ENCODE assay signal across 8 mouse cellular contexts in genomic region chr8:90302252-90302651, GRCm38 (mm10). TPM values are rescaled to one million over a fixed set of nuclear protein-coding genes. Genes with fewer than 3 reads are reported as not detected.
DNase-seq lines count a peak whose midpoint lies in the region; ATAC-seq and TF ChIP-seq lines count a peak whose summit lies in the region.
"Had no signal": no experiment of that assay in that cellular context is flagged by ENCODE, and none has a peak within 500 bp of the region (broad histone marks: within the 10 kb centered on the region; RNA-seq: fewer than 3 reads in every experiment).

No protein-coding gene starts in this region.

- H3K4me2 ChIP-seq in lung, embryonic 15.5 days = peak overlapping the region; percentile 23
- H3K4me2 ChIP-seq in forebrain, embryonic 15.5 days (replicated peaks) = peak overlapping the region; percentile 27
- H3K4me2 ChIP-seq in intestine, postnatal 0 days (replicated peaks; ENCODE audit: low read depth) = peak overlapping the region; percentile 6; the same call in 1 of the 2 replicates
- peak overlapping the region; percentile 2; the same call in 1 of the 2 replicates for H3K4me2 ChIP-seq in midbrain, embryonic 16.5 days (ENCODE audit: low read length)
- H3K4me2 ChIP-seq: liver, embryonic 13.5 days had no signal

- H3K4me3 ChIP-seq in lung, embryonic 15.5 days = no peak overlapping the region
- no peak overlapping the region for H3K4me3 ChIP-seq in forebrain, embryonic 15.5 days
- H3K4me3 ChIP-seq in intestine, postnatal 0 days (ENCODE audit: low read depth, low read length) = no peak overlapping the region
- no peak overlapping the region for H3K4me3 ChIP-seq in midbrain, embryonic 16.5 days (ENCODE audit: low read depth, low read length)
- H3K4me3 ChIP-seq: liver, embryonic 13.5 days had no signal

- TF ChIP-seq CTCF in intestine, postnatal 0 days (IDR thresholded peaks at IDR 0.05; ENCODE audit: low read depth) = no peak

- H3K27me3 ChIP-seq in lung, embryonic 15.5 days = no peaks in the 10 kb centered on the region
- H3K27me3 ChIP-seq in forebrain, embryonic 15.5 days = no peaks in the 10 kb centered on the region
- no peaks in the 10 kb centered on the region for H3K27me3 ChIP-seq in intestine, postnatal 0 days (replicated peaks; ENCODE audit: control insufficient read depth, insufficient read depth, low read length)
- no peaks in the 10 kb centered on the region for H3K27me3 ChIP-seq in midbrain, embryonic 16.5 days (ENCODE audit: control insufficient read depth, insufficient read depth, low read depth, low read length)
- H3K27me3 ChIP-seq: liver, embryonic 13.5 days had no signal

- WGBS in lung, embryonic 15.5 days = 25% methylated on average over 5 of the region's 5 CpGs
- WGBS in forebrain, embryonic 15.5 days = 4% methylated on average over 5 of the region's 5 CpGs
- 38% methylated on average over 5 of the region's 5 CpGs for WGBS in intestine, postnatal 0 days
- WGBS in midbrain, embryonic 16.5 days = 27% methylated on average over 5 of the region's 5 CpGs

- intact Hi-C loops in gastrocnemius, postnatal 14 days (cut with DNase I; ENCODE audit: low total_unique reads) = no loop called here

- peak; percentile 96 for ATAC-seq in lung, embryonic 15.5 days (ENCODE audit: borderline replicate concordance, extremely low read depth, low FRiP score, low TSS enrichment)
- peak; percentile 93 for ATAC-seq in forebrain, embryonic 15.5 days (replicated peaks)
- no peak for ATAC-seq in intestine, postnatal 0 days
- ATAC-seq in midbrain, embryonic 16.5 days = peak; percentile 85

- H3K36me3 ChIP-seq in lung, embryonic 15.5 days = no peaks in the 10 kb centered on the region
- no peaks in the 10 kb centered on the region for H3K36me3 ChIP-seq in forebrain, embryonic 15.5 days
- no peaks in the 10 kb centered on the region for H3K36me3 ChIP-seq in intestine, postnatal 0 days (ENCODE audit: control insufficient read depth, insufficient read depth)
- 0 out of 2 replicates have a peak, but pooled peaks cover 4% of the 10 kb centered on the region for H3K36me3 ChIP-seq in midbrain, embryonic 16.5 days (ENCODE audit: control insufficient read depth, insufficient read depth, low read length)
- H3K36me3 ChIP-seq: liver, embryonic 13.5 days had no signal

- peaks cover 4% of the 10 kb centered on the region; the same call in 1 of the 2 replicates for H3K9me3 ChIP-seq in lung, embryonic 15.5 days
- no peaks in the 10 kb centered on the region for H3K9me3 ChIP-seq in forebrain, embryonic 15.5 days
- H3K9me3 ChIP-seq in intestine, postnatal 0 days (ENCODE audit: control insufficient read depth) = peaks cover 4% of the 10 kb centered on the region; the same call in 1 of the 2 replicates
- 0 out of 2 replicates have a peak, but pooled peaks cover 4% of the 10 kb centered on the region for H3K9me3 ChIP-seq in midbrain, embryonic 16.5 days (replicated peaks; ENCODE audit: control insufficient read depth, low read length, poor library complexity, severe bottlenecking)

- peaks cover 17% of the 10 kb centered on the region for H3K4me1 ChIP-seq in lung, embryonic 15.5 days
- peaks cover 51% of the 10 kb centered on the region for H3K4me1 ChIP-seq in forebrain, embryonic 15.5 days
- 0 out of 2 replicates have a peak, but pooled peaks cover 2% of the 10 kb centered on the region for H3K4me1 ChIP-seq in intestine, postnatal 0 days (replicated peaks; ENCODE audit: control insufficient read depth, insufficient read depth, low read length)
- peaks cover 50% of the 10 kb centered on the region for H3K4me1 ChIP-seq in midbrain, embryonic 16.5 days (ENCODE audit: control insufficient read depth, insufficient read depth, low read length)
- H3K4me1 ChIP-seq: liver, embryonic 13.5 days had no signal

- peak overlapping the region; percentile 69 for H3K27ac ChIP-seq in lung, embryonic 15.5 days
- H3K27ac ChIP-seq in forebrain, embryonic 15.5 days (replicated peaks) = peak overlapping the region; percentile 81
- no peak overlapping the region for H3K27ac ChIP-seq in intestine, postnatal 0 days (ENCODE audit: low read depth, low read length)
- peak overlapping the region; percentile 78 for H3K27ac ChIP-seq in midbrain, embryonic 16.5 days (ENCODE audit: low read length)
- H3K27ac ChIP-seq: liver, embryonic 13.5 days had no signal

- no peak overlapping the region for H3K9ac ChIP-seq in lung, embryonic 15.5 days
- no peak overlapping the region for H3K9ac ChIP-seq in forebrain, embryonic 15.5 days (replicated peaks)
- no peak overlapping the region for H3K9ac ChIP-seq in intestine, postnatal 0 days (ENCODE audit: low read depth, low read length)
- H3K9ac ChIP-seq in midbrain, embryonic 16.5 days (ENCODE audit: low read depth, low read length) = no peak overlapping the region
- H3K9ac ChIP-seq: liver, embryonic 13.5 days had no signal

- no peak for DNase-seq in lung, postnatal 14 days
- DNase-seq in gastrocnemius, postnatal 14 days = no peak
- no peak for DNase-seq in lung, postnatal 25 days (ENCODE audit: low spot score)
- DNase-seq: liver, embryonic 13.5 days had no signal

RNA-seq across cellular contexts. Expression of gene Tox3, which starts 45.9 kb away (rescaled TPM):
- polyA plus RNA-seq in lung, embryonic 15.5 days (2015; fragmentation: Nextera tagmentation; extraction: Ambion mirVana) = 4.5 and 5.6 TPM in 2 replicates
- 32.4 and 35.0 TPM in 2 replicates for polyA plus RNA-seq in forebrain, embryonic 15.5 days (2015; fragmentation: Nextera tagmentation; extraction: Ambion mirVana)
- polyA plus RNA-seq in intestine, postnatal 0 days (2015; fragmentation: Nextera tagmentation; extraction: Ambion mirVana) = 2.0 and 2.1 TPM in 2 replicates
- polyA plus RNA-seq in midbrain, embryonic 16.5 days (2015; fragmentation: Nextera tagmentation; extraction: Ambion mirVana) = 17.3 and 21.9 TPM in 2 replicates
- under 1 TPM; 0.33 to 0.40 TPM for total RNA-seq in gastrocnemius, postnatal 14 days (2021)
